Mouse (Mus musculus) cerebellum, adult (tissue): ENCODE measurements around the gene Donson.
"Not testable (repeated sequence)": the region's sequence is repeated elsewhere in the genome, so short reads cannot be mapped to it uniquely, and the experiment has no call there.

Experiments
- ATAC-seq: cut with Nextera tagmentation; 2 replicates; pipeline ENCODE4 v1.9.2; 2017; ENCODE audit warnings: mild to moderate bottlenecking, moderate library complexity, mixed read lengths; ENCODE audit not compliant: insufficient number of reproducible peaks, low FRiP score, low TSS enrichment

Donson gene

DNA sequence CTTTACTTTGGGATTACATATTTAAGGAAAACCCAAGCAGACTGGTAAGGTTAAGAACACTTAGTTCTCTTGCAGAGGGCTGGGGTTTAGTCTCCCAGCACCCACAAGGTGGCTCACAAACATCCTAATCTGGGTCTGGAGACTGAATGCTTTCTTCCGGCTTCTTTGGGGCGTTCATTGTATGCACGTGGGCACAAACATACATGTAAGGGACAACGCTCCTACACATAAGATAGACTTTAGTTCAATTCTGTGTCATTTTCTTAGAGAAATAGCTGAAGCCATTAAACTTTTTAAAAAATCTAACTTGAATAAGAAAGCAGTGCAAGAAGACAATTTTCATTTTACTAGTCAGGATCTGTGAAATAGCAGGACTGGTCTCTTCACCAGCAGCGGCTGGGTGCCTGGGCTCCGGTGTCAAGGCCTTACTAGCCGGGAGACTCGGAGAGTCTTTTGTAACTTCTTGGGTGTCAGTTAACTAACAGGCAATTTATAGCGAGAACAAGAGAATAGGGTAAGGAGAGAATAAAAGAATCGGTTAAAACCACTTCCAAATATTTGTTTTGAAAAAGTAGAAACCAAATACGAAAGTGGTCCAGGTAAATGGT, 42.5 kb downstream of the Donson start:
- no peak for ATAC-seq

DNA sequence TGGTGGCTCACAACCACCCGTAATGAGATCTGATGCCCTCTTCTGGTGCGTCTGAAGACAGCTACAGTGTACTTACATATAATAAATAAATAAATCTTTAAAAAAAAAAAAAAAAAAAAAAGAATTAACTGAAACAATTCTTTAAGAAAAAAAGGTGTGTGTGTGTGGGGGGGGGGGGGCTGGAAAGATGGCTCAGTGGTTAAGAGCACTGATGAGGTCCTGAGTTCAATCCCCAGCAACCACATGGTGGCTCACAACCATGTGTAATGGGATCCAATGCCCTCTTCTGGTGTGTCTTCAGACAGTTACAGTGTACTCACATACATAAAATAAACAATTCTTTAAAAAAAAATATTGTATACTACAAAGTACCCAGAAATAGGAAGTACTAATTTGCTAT, 43.1 kb downstream of the Donson start:
- not testable (repeated sequence) for ATAC-seq

DNA sequence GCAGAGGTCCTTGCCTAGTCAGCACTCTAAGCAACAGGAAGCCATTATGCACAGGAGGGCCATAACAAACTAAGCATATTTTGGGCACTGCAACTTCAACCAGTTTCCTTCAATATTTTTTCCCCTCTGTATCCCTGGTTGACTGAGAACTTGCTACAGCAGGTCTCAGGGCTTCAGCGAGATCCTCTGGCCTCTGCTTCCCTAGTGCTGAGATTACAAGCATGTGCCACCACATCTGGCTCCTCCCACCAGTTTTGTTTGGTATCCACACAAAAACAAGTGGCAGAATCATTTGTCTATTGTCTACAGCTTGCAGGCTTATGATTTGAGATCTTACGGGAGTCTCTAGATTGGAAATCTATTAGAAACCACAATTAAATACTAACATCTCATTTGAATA, 43.7 kb downstream of the Donson start:
- ATAC-seq: no peak

DNA sequence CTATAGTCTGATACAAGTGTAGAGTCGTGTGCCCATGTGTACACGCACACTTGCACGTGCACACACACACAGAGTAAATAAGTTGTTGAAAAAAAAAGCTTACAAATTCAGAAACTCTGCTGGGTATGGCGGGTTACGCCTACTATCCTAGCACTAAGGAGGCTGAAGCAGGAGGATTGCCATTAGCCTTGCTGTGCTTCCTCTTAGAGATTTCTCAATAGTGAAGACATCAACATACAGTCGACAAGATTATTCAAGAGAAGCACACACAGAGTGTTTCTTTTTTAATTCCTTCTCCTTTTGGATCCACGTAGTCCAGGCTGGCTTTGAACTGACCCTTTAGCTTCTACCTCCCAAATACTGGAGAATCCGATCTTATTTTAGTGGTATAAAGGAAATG, 48.4 kb downstream of the Donson start:
- no peak for ATAC-seq

DNA sequence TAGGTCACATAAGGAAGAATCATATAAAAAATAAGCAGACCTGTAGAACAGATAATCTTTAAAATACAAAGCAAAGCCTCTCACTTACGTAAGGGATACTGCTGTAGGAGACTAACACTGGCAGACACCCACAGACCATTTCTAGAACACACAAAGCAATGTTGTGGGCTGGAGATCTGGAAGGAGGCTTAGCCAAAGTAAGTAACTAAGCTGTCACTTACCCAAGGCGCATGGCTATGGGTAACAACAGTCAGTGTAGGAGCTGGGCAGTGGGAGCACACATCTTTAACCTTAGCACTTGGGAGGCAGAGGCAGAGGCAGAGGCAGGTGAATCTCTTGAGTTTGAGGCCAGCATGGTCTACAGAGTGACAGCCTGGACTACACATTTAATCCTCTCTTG, 48.9 kb downstream of the Donson start:
- no peak for ATAC-seq

DNA sequence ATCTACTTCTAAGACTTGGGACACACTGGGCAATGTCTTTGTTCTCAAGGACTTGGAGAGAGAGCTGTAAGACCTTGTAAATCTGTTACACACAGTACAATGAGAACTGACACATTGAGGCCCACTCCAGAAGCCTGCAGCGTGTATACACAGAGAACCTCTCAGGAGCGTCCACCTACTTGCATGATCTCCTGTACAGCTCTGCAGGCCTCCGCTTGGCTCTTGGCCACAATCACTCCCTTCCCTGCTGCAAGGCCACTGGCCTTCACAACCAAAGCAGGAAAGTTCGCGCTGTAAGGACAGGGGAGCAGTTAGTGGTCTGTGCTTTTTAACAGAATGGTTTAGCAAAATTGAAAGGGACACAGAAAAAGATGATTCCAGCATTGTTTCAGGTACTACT, 49.4 kb downstream of the Donson start:
- no peak for ATAC-seq

DNA sequence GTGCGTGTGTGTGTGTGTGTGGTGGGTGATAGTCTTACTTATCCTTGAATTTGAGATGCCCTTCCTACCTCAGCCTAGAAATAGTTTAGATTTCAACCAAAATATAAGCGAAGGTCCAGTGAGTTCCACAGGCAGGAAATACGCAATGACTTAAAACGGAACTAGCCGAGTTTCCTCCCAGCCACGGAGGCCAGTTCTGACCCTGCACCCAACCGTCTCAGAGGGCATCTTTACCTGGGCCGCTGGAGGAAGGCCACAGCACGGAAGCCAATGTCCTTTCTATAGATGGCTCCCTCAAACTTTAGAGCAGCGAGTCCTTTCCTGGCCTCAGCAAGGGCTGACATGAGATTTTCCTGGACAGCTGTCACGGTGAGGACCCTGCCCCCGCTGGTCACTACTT, 54.9 kb downstream of the Donson start:
- no peak for ATAC-seq

DNA sequence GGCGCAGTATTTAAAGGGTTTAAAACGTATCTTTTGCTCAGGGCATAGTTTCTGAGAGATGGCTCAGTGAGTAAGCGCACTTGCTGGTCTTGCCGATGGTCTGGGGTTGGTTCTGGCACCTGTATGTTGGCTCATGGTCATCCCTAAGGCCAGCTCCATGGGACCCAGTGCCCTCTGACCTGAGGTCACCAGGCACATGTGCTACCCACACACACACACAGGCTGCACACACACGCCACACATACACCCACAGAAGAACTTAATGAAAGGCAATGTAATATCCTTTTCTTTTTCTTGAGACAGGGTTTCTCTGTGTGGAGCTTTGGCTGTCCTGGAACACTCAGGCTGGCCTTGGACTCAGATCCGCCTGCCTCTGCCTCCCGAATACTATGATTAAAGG, 55.6 kb downstream of the Donson start:
- no peak for ATAC-seq

DNA sequence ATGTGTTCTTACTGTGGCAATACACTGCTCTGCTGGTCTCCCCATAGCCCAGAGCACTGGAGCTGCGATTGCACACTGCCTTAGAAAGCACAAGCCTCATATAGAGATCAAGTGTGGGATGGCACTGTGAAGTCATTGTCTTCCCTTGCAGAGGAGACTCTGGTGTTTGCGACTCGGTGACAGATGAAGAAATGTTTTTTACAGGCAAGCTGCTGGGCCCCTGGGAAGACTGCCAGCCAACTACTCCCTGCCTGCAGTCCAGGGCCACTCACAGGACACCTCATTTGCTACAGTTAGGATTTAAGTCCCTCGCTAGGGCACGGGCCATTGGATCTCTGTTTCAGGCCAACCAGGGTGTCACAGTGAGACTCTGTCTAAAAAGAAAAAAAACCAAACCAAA, 56.1 kb downstream of the Donson start:
- no peak for ATAC-seq

DNA sequence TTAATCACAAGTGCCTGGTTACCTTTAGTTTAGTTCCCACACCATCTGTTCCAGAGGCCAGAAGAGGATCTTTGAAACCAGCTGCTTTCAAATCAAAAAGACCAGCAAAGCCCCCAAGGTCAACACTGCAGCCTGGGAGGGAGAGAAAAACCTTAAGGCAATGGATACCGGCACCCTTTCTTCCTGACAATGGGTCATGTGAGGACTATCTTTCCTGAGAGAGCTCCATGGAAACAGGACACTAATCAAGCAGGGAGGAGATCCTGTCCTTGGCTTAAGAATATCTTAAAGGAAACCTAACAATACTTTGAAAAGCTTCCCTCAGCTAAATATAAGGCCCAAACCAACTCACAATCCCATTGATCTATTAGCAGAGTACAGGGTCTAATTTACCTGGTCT, 58.0 kb downstream of the Donson start:
- no peak for ATAC-seq

DNA sequence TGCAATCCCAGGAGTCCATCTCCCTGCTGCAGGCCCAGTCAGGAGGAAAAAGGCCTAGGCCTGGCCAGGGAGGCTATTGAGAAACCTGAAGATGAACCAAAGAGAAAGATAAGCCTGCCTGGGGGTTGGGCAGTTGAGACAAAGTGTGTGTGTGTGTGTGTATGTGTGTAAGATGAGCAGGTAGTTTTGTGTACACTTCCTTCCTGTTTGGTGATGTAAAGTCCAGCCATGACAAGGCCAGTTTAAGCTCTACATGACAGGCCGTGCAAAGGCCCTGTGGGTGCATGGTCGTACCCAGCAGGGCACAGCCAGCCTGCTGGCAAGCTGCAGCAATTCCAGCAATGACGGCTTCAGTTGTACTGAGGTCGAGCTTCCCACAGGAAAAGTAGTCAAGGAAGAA, 58.8 kb downstream of the Donson start:
- no peak for ATAC-seq

DNA sequence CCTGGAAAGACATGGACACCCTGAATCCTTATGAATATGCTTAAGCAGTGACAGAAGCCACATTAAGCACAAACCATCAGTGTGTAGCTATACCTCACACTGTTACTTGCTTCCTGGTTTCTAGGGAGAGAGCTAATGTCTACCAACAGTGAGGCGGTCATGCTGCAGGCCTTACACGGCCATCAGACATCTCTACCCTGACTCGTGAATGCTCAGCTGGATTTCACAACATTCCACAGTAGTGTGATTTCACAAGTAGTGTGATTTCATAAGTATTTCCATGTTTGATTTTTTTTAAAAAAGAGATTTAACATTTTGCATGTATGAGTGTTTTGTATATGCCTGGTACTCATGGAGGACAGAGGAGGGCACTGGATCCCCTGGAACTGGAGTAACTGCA, 59.9 kb downstream of the Donson start:
- ATAC-seq: no peak

DNA sequence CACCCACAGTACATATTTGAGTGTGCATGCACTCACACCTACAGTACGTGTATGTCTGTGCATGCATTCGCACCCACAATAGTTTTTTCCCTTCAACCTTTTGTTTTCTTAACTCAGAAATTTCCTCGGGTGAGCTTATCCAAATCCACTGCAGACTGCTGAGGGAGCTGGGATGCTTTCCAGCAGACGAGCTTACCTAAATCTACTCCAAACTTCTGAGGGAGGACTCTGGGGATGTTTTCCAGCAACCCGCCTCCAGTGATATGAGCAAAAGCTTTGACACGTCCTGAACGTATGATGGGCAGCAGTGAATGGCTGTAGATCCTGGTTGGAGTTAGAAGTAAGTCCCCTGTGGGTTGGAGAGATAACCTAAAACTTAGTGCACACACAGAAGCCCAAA, 60.7 kb downstream of the Donson start:
- no peak for ATAC-seq
